Mouse (Mus musculus) heart, adult 2 months (tissue): Measurements from ENCODE around the gene Gstt3.

Experiments
- CTCF ChIP-seq: fragments of 200-600 bp; IDR thresholded peaks from 2 replicates; pipeline ENCODE4 v1.8.1; 2022; ENCODE audit warnings: antibody characterized with exemption, mild to moderate bottlenecking, moderate library complexity
- POLR2A ChIP-seq: fragments of 200-500 bp; IDR thresholded peaks from 2 replicates; pipeline ENCODE4 v1.6.1; 2011; ENCODE audit warnings: mild to moderate bottlenecking, low read depth, low read length, control low read depth; ENCODE audit not compliant: insufficient read depth

DNA sequence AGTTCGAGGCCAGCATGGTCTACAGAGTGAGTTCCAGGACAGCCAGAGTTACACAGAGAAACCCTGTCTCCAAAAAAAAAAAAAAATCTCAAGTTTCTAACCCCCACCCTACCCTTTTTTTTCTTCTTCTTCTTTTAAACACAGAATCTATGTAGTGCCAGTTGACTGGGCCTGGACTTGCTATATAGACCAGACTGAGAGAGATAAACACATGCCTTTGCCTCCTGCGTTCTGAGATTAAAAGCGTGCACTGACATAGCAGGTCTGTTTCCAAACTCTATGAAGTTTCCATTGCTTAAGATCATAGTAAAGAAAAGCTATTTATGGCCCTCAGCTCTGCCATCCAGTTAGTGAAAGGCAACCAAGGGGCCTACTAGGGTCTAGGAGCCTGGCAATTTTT, 18.8 kb downstream of the Gstt3 start:
- TF ChIP-seq CTCF (no peak), POLR2A (no peak)
